Mouse (Mus musculus) brain, embryonic 14.5 days (tissue): ENCODE data around the gene Micall1.

Experiments used
- CTCF ChIP-seq: fragments of 200-500 bp; IDR thresholded peaks from 2 replicates; pipeline ENCODE4 v1.5.1; 2012; ENCODE audit warnings: inconsistent platforms, mild to moderate bottlenecking, moderate library complexity, borderline replicate concordance; ENCODE audit not compliant: insufficient read depth, insufficient read length; ENCODE audit errors: extremely low read depth
- POLR2A ChIP-seq: fragments of 200-500 bp; IDR thresholded peaks from 2 replicates; pipeline ENCODE4 v1.6.1; 2012; ENCODE audit warnings: mild to moderate bottlenecking, inconsistent platforms, borderline replicate concordance; ENCODE audit not compliant: poor library complexity, insufficient read depth, insufficient read length, severe bottlenecking; ENCODE audit errors: extremely low read depth

- TF ChIP-seq CTCF (no peak), POLR2A (no peak)
Measured at GRCm38 (mm10) chr15:79185213-79185612, 76.5 kb downstream of the Micall1 start.
